Mouse (Mus musculus) macrophage (primary cell): ENCODE measurements at regions not wholly inside any gene's neighbourhood (a gene's known extent, or its start where the extent isn't known, plus 50 kb on each side); places are given as distances from the start of the nearest gene placed in this dataset.

Source experiments
- H3K27ac ChIP-seq: fragments of 350-480 bp; formaldehyde crosslinking; 2 replicates; pipeline ENCODE4 v1.9.0; 2021
- H3K36me3 ChIP-seq: fragments of 350-480 bp; formaldehyde crosslinking; 2 replicates; pipeline ENCODE4 v1.9.0; 2021; ENCODE audit errors: inconsistent target
- H3K4me3 ChIP-seq: fragments of 350-480 bp; formaldehyde crosslinking; 2 replicates; pipeline ENCODE4 v1.9.0; 2021; ENCODE audit errors: inconsistent target
- H3K79me2 ChIP-seq: fragments of 350-480 bp; formaldehyde crosslinking; 2 replicates; pipeline ENCODE4 v1.9.0; 2021; ENCODE audit errors: inconsistent target
- WGBS: methylation state at CpG from one replicate; pipeline ENCODE4 v1.1.7; 2026; ENCODE audit warnings: inconsistent platforms; ENCODE audit not compliant: missing documents; 5-methylcytosine and 5-hydroxymethylcytosine counted together

- H3K36me3 ChIP-seq = no peaks in the 10 kb centered on the region
- no peak overlapping the region for H3K27ac ChIP-seq
- 83% methylated on average over 9 of the region's 9 CpGs for WGBS
- no peak overlapping the region for H3K4me3 ChIP-seq
- H3K79me2 ChIP-seq = no peaks in the 10 kb centered on the region
Observed at GRCm38 (mm10) chr10:98146998-98147863, 420.7 kb upstream of the C030005K15Rik start.

GRCm38 (mm10) chr10:98155982-98156381 lies 429.4 kb upstream of the C030005K15Rik start:
- Histone ChIP-seq H3K27ac (no peak overlapping the region), H3K4me3 (no peak overlapping the region), H3K36me3 (no peaks in the 10 kb centered on the region), H3K79me2 (no peaks in the 10 kb centered on the region)
- WGBS = 64% methylated on average over 2 of the region's 2 CpGs

- Histone ChIP-seq H3K36me3 (no peaks in the 10 kb centered on the region), H3K79me2 (no peaks in the 10 kb centered on the region), H3K4me3 (no peak overlapping the region), H3K27ac (no peak overlapping the region)
- WGBS = 77% methylated on average over 3 of the region's 3 CpGs
Observed at GRCm38 (mm10) chr10:98185666-98186065, 459.1 kb upstream of the C030005K15Rik start.

DNA sequence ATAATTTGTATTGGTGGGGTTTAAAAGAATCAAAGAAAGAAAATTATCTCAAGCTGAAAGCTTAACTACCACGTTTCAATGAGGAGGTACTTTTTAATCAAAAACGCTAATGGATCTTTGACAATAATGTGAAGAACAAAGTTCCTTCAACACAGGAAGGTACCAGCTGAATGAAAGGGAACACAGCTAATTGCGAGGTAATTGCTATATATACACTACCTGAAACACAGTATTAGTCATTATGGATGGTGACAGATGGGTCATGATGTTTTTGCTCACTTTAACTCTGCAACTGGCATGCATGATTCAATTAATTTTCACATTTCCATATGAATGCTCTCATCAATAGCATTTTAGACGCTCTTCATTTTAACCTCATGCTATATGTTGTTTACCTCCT lies 470.3 kb upstream of the C030005K15Rik start:
- Histone ChIP-seq H3K36me3 (no peaks in the 10 kb centered on the region), H3K27ac (no peak overlapping the region)

DNA sequence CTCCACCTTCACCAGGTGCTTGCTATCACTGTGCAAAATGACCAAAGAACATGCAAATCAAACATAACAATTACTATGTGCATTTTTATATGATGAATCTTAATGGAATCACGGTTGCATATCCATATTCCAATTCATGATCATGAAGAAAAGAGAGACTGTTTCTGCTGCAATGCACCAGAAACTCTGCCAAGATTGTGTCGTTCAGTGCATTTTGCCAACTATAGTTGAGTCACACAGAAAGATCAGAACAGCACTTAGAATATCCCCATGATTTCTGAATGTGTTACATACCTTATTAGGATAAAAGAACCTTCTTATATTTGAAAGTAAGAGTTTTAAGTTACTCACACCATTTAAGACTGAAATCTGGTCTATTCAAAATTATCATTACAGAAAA lies 483.7 kb upstream of the C030005K15Rik start:
- H3K79me2 ChIP-seq = no peaks in the 10 kb centered on the region
- H3K36me3 ChIP-seq = no peaks in the 10 kb centered on the region
- WGBS = 89% methylated on average over 2 of the region's 2 CpGs
- no peak overlapping the region for H3K27ac ChIP-seq
- H3K4me3 ChIP-seq = no peak overlapping the region

More for the DNA sequence above, 470.3 kb upstream of the C030005K15Rik start:
- no peak overlapping the region for H3K4me3 ChIP-seq
- WGBS = 85% methylated on average over 4 of the region's 4 CpGs
- H3K79me2 ChIP-seq = no peaks in the 10 kb centered on the region

GRCm38 (mm10) chr10:98212876-98213587 lies 486.5 kb upstream of the C030005K15Rik start:
- H3K36me3 ChIP-seq = no peaks in the 10 kb centered on the region
- no peaks in the 10 kb centered on the region for H3K79me2 ChIP-seq
- H3K4me3 ChIP-seq = no peak overlapping the region
- 87% methylated on average over 7 of the region's 7 CpGs for WGBS
- no peak overlapping the region for H3K27ac ChIP-seq

GRCm38 (mm10) chr10:98231017-98231416 lies 504.5 kb upstream of the C030005K15Rik start:
- Histone ChIP-seq H3K79me2 (no peaks in the 10 kb centered on the region), H3K36me3 (no peaks in the 10 kb centered on the region), H3K4me3 (no peak overlapping the region), H3K27ac (no peak overlapping the region)
- 90% methylated on average over 5 of the region's 5 CpGs for WGBS

GRCm38 (mm10) chr10:98231705-98232235 lies 505.2 kb upstream of the C030005K15Rik start:
- H3K4me3 ChIP-seq = no peak overlapping the region

GRCm38 (mm10) chr10:98248311-98248710 lies 521.8 kb upstream of the C030005K15Rik start:
- no peaks in the 10 kb centered on the region for H3K36me3 ChIP-seq
- no peaks in the 10 kb centered on the region for H3K79me2 ChIP-seq
- no peak overlapping the region for H3K27ac ChIP-seq
- no peak overlapping the region for H3K4me3 ChIP-seq
- 94% methylated on average over 1 of the region's 1 CpGs for WGBS

More at GRCm38 (mm10) chr10:98231705-98232235, 505.2 kb upstream of the C030005K15Rik start:
- WGBS = 87% methylated on average over 4 of the region's 4 CpGs
- Histone ChIP-seq H3K36me3 (no peaks in the 10 kb centered on the region), H3K79me2 (no peaks in the 10 kb centered on the region), H3K27ac (no peak overlapping the region)

DNA sequence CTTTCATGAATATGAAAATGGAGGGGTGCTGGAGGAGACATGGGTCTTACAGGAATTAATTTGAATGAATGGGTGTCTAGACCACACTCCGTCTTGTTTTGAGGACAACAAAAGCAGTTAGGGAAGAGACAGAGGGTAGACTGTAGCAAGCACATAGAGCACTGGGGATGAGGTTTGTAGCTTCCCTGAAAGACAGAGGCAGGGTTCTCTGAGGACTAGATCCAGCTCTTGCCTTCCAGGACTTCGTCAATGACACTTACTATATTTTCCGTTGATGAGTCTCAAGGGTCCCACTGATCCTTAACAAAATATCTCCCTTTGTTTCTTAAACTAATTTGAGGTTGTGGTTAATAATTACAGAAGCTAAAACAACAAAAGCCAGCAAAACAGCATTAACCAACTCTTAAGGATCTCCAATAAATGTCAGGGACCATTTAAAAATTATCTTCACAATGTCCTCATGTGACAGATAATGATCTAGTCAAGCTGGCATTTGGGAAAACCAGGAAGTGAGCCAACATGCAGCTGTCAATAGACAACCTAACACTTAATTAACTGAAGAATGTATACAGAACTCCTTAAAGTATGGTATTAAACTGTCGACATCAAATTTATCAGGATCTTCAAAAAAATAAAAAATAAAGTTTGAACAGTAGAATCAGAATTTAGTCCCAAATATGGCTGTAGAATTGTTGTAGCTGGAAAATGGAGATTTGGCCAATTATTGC lies 531.6 kb upstream of the C030005K15Rik start:
- no peak overlapping the region for H3K27ac ChIP-seq
- H3K36me3 ChIP-seq = no peaks in the 10 kb centered on the region
- H3K4me3 ChIP-seq = no peak overlapping the region
- 81% methylated on average over 4 of the region's 4 CpGs for WGBS
- no peaks in the 10 kb centered on the region for H3K79me2 ChIP-seq

- no peak overlapping the region for H3K27ac ChIP-seq
- 98% methylated on average over 4 of the region's 4 CpGs for WGBS
- H3K79me2 ChIP-seq = no peaks in the 10 kb centered on the region
- no peak overlapping the region for H3K4me3 ChIP-seq
- H3K36me3 ChIP-seq = no peaks in the 10 kb centered on the region
Observed at GRCm38 (mm10) chr10:98259283-98259682, 532.7 kb upstream of the C030005K15Rik start.

- Histone ChIP-seq H3K4me3 (no peak overlapping the region), H3K79me2 (no peaks in the 10 kb centered on the region), H3K27ac (no peak overlapping the region), H3K36me3 (no peaks in the 10 kb centered on the region)
- WGBS = 83% methylated on average over 3 of the region's 3 CpGs
Observed at GRCm38 (mm10) chr10:98268511-98268910, 542.0 kb upstream of the C030005K15Rik start.

GRCm38 (mm10) chr10:98291617-98292016 lies 565.1 kb upstream of the C030005K15Rik start:
- Histone ChIP-seq H3K36me3 (no peaks in the 10 kb centered on the region), H3K79me2 (no peaks in the 10 kb centered on the region), H3K27ac (no peak overlapping the region), H3K4me3 (no peak overlapping the region)
- 84% methylated on average over 4 of the region's 4 CpGs for WGBS

- WGBS = 82% methylated on average over 2 of the region's 2 CpGs
Observed at GRCm38 (mm10) chr10:98292140-98292539, 565.6 kb upstream of the C030005K15Rik start.

More at GRCm38 (mm10) chr10:98292140-98292539, 565.6 kb upstream of the C030005K15Rik start:
- H3K36me3 ChIP-seq = no peaks in the 10 kb centered on the region
- H3K4me3 ChIP-seq = no peak overlapping the region
- no peak overlapping the region for H3K27ac ChIP-seq
- no peaks in the 10 kb centered on the region for H3K79me2 ChIP-seq
